Mouse (Mus musculus): Measurements from ENCODE around the gene Olfr297. TPM values are rescaled to one million over a fixed set of nuclear protein-coding genes. Genes with fewer than 3 reads are reported as not detected.

Gene Olfr297
- polyA plus RNA-seq (2014; fragmentation: Nextera tagmentation; extraction: Ambion mirVana) = not detected in 2 replicates

DNA sequence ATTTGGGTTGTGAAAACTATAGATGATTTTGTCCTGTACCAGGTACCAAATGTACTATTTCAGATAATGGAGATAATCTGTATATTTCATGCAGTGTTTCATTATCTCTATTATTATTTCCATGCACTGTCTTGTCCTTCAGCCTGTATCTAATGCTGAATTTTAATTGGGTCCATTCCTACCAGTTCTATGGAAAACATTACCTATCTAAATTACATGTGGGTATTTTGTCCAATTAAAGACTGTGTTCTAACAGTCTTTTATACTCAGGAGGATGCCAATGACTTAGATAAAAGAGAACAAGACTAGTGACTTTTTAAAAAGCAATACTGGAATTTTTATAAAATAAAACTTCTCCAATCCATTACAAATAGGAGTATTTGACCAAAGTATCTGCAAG is at the start of gene Olfr297:
Gene Olfr297 (plus strand): TSS at position 301 of the 400 bp plus-strand sequence.
- H3K9ac ChIP-seq (ENCODE audit: low read depth, low read length) = no peak within 1 kb of the TSS
- no peak within 1 kb of the TSS for H3K27ac ChIP-seq (ENCODE audit: low read depth, low read length)
- no peak within 1 kb of the TSS for H3K4me3 ChIP-seq (ENCODE audit: low read depth, low read length)
- H3K4me2 ChIP-seq = no peak within 1 kb of the TSS
- no peaks in the 10 kb centered on the region for H3K27me3 ChIP-seq (replicated peaks; ENCODE audit: control insufficient read depth, insufficient read depth, low read length)
- ATAC-seq (replicated peaks; ENCODE audit: low FRiP score) (no peak), DNase-seq (ENCODE audit: low spot score) (no peak)
- no peaks in the 10 kb centered on the region for H3K36me3 ChIP-seq (ENCODE audit: control insufficient read depth, insufficient read depth, low read length)
- no peaks in the 10 kb centered on the region for H3K9me3 ChIP-seq (ENCODE audit: control insufficient read depth, low read length)
- H3K4me1 ChIP-seq (replicated peaks; ENCODE audit: control insufficient read depth, insufficient read depth, low read length) = no peaks in the 10 kb centered on the region

- 85% methylated on average over 1 of the region's 1 CpGs for WGBS
Observed at GRCm38 (mm10) chr7:86492384-86492783, 27.4 kb upstream of the Olfr297 start, which contains the start of gene Olfr298. Gene Olfr298 (minus strand): TSS chr7:86492484.

More at GRCm38 (mm10) chr7:86492384-86492783, 27.4 kb upstream of the Olfr297 start, which contains the start of gene Olfr298:
- Histone ChIP-seq H3K27me3 (replicated peaks; ENCODE audit: control insufficient read depth, insufficient read depth, low read length) (no peaks in the 10 kb centered on the region), H3K9me3 (ENCODE audit: control insufficient read depth, low read length) (no peaks in the 10 kb centered on the region), H3K4me3 (ENCODE audit: low read depth, low read length) (no peak within 1 kb of the TSS), H3K4me1 (replicated peaks; ENCODE audit: control insufficient read depth, insufficient read depth, low read length) (no peaks in the 10 kb centered on the region), H3K4me2 (no peak within 1 kb of the TSS), H3K36me3 (ENCODE audit: control insufficient read depth, insufficient read depth, low read length) (no peaks in the 10 kb centered on the region), H3K27ac (ENCODE audit: low read depth, low read length) (no peak within 1 kb of the TSS), H3K9ac (ENCODE audit: low read depth, low read length) (no peak within 1 kb of the TSS)
- DNase-seq (ENCODE audit: low spot score) = no peak
- ATAC-seq (replicated peaks; ENCODE audit: low FRiP score) = no peak

Other genes with a start within 250 kb of the Olfr297 start
- not detected in 2 replicates for gene Olfr310, start 242.8 kb upstream of the Olfr297 start, polyA plus RNA-seq (2014; fragmentation: Nextera tagmentation; extraction: Ambion mirVana)
- gene Olfr309, start 206.3 kb upstream of the Olfr297 start, polyA plus RNA-seq (2014; fragmentation: Nextera tagmentation; extraction: Ambion mirVana) = not detected in 2 replicates
- gene Olfr308, start 194.3 kb upstream of the Olfr297 start, polyA plus RNA-seq (2014; fragmentation: Nextera tagmentation; extraction: Ambion mirVana) = not detected in 2 replicates
- gene Olfr307, start 182.4 kb upstream of the Olfr297 start, polyA plus RNA-seq (2014; fragmentation: Nextera tagmentation; extraction: Ambion mirVana) = not detected in 2 replicates
- not detected in 2 replicates for gene Olfr305, start 153.0 kb upstream of the Olfr297 start, polyA plus RNA-seq (2014; fragmentation: Nextera tagmentation; extraction: Ambion mirVana)
- gene Olfr304, start 133.3 kb upstream of the Olfr297 start, polyA plus RNA-seq (2014; fragmentation: Nextera tagmentation; extraction: Ambion mirVana) = not detected in 2 replicates
- gene Olfr303, start 122.2 kb upstream of the Olfr297 start, polyA plus RNA-seq (2014; fragmentation: Nextera tagmentation; extraction: Ambion mirVana) = not detected in 2 replicates
- not detected in 2 replicates for gene Olfr301, start 116.1 kb upstream of the Olfr297 start, polyA plus RNA-seq (2014; fragmentation: Nextera tagmentation; extraction: Ambion mirVana)
- gene Olfr299, start 60.0 kb upstream of the Olfr297 start, polyA plus RNA-seq (2014; fragmentation: Nextera tagmentation; extraction: Ambion mirVana) = not detected in 2 replicates
- gene Olfr298, start 27.5 kb upstream of the Olfr297 start, polyA plus RNA-seq (2014; fragmentation: Nextera tagmentation; extraction: Ambion mirVana) = not detected in 2 replicates
- gene Olfr295, start 63.9 kb downstream of the Olfr297 start, polyA plus RNA-seq (2014; fragmentation: Nextera tagmentation; extraction: Ambion mirVana) = not detected in 2 replicates
- not detected in 2 replicates for gene Olfr294, start 96.7 kb downstream of the Olfr297 start, polyA plus RNA-seq (2014; fragmentation: Nextera tagmentation; extraction: Ambion mirVana)
- not detected in 2 replicates for gene Olfr293, start 129.1 kb downstream of the Olfr297 start, polyA plus RNA-seq (2014; fragmentation: Nextera tagmentation; extraction: Ambion mirVana)
- gene Olfr292, start 168.4 kb downstream of the Olfr297 start, polyA plus RNA-seq (2014; fragmentation: Nextera tagmentation; extraction: Ambion mirVana) = not detected in 2 replicates

Measured in liver, embryonic 11.5 days (tissue).